Mouse (Mus musculus) lung, postnatal 0 days (tissue): ENCODE measurements at regions not wholly inside any gene's neighbourhood (a gene's known extent, or its start where the extent isn't known, plus 50 kb on each side); places are given as distances from the start of the nearest gene placed in this dataset.
"Not testable (repeated sequence)": the region's sequence is repeated elsewhere in the genome, so short reads cannot be mapped to it uniquely, and the experiment has no call there.

Experiments used
- ATAC-seq: fragments of 200-750 bp; cut with Nextera tagmentation; 2 replicates; pipeline ENCODE4 v1.8.0; 2017; ENCODE audit warnings: moderate library complexity
- DNase-seq: peaks from one replicate; pipeline ENCODE4 v3.0.0-alpha.2; 2016; ENCODE audit warnings: low spot score
- H3K27ac ChIP-seq: fragments of 300-500 bp; sonication (generic); 2 replicates; pipeline ENCODE4 v1.5.1; 2014; ENCODE audit warnings: antibody characterized with exemption, mild to moderate bottlenecking, low read length, mixed read lengths
- H3K27me3 ChIP-seq: fragments of 300-500 bp; sonication (generic); replicated peaks from 2 replicates; pipeline ENCODE4 v1.6.1; 2014; ENCODE audit warnings: low read length, mixed read lengths; ENCODE audit not compliant: insufficient read depth
- H3K36me3 ChIP-seq: fragments of 300-500 bp; sonication (generic); 2 replicates; pipeline ENCODE4 v1.6.1; 2014; ENCODE audit warnings: low read length, mixed read lengths; ENCODE audit not compliant: insufficient read depth
- H3K4me1 ChIP-seq: fragments of 300-500 bp; sonication (generic); 2 replicates; pipeline ENCODE4 v1.6.1; 2014; ENCODE audit warnings: antibody characterized with exemption, low read depth, low read length, mixed read lengths; ENCODE audit not compliant: insufficient read depth
- H3K4me2 ChIP-seq: fragments of 300-500 bp; sonication (generic); replicated peaks from 2 replicates; pipeline ENCODE4 v1.6.1; 2014; ENCODE audit warnings: low read depth, mild to moderate bottlenecking, low read length, moderate library complexity, mixed read lengths
- H3K4me3 ChIP-seq: fragments of 300-500 bp; sonication (generic); 2 replicates; pipeline ENCODE4 v1.5.1; 2014; ENCODE audit warnings: low read depth, low read length
- H3K9ac ChIP-seq: fragments of 300-500 bp; sonication (generic); replicated peaks from 2 replicates; pipeline ENCODE4 v1.6.1; 2014; ENCODE audit warnings: low read depth, mild to moderate bottlenecking
- H3K9me3 ChIP-seq: fragments of 300-500 bp; sonication (generic); 2 replicates; pipeline ENCODE4 v1.6.1; 2016; ENCODE audit warnings: low read length, mixed read lengths
- CTCF ChIP-seq: IDR thresholded peaks from 2 replicates; pipeline ENCODE4 v1.5.1; 2016; ENCODE audit warnings: antibody characterized with exemption, mild to moderate bottlenecking
- EP300 ChIP-seq: IDR thresholded peaks from 2 replicates; pipeline ENCODE4 v1.6.1; 2016; ENCODE audit warnings: antibody characterized with exemption, mild to moderate bottlenecking, control low read depth
- WGBS: fragments of 180-500 bp; shearing (Covaris S2); extraction: QIAGEN DNeasy Blood & Tissue Kit; methylation state at CpG from one replicate; pipeline ENCODE4 v1.1.7; 2014; 5-methylcytosine and 5-hydroxymethylcytosine counted together

DNA sequence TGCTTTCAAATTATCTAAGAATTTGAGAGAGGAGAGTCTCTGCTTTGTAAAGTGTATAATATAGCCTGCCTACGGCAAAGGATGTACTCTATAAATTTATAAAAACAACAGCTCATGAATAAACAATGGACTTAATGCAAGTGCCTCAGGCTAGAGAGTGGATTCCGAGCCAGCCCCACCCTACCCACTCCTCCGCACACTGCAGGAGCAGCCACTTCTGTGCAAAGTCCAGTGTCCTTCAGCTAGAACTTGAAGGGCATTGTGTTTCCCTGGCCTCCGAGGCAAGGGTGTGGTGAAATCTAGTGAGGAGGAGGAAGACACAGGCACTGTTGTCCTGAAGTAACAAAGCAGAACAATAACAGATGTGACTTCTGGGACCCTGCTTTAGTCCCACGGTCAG, 98.4 kb upstream of the Arl4c start:
- H3K9ac ChIP-seq = no peak overlapping the region
- DNase-seq (peak; percentile 70), ATAC-seq (peak; percentile 97)
- TF ChIP-seq EP300 = no peak; the same call in 1 of the 2 replicates
- no peak for TF ChIP-seq CTCF
- no peaks in the 10 kb centered on the region for H3K36me3 ChIP-seq
- H3K4me2 ChIP-seq = no peak overlapping the region
- no peaks in the 10 kb centered on the region for H3K4me1 ChIP-seq
- no peaks in the 10 kb centered on the region for H3K9me3 ChIP-seq
- no peak overlapping the region for H3K4me3 ChIP-seq
- H3K27me3 ChIP-seq = no peaks in the 10 kb centered on the region
- WGBS = 33% methylated on average over 5 of the region's 5 CpGs
- peak overlapping the region; percentile 34; the same call in 1 of the 2 replicates for H3K27ac ChIP-seq

DNA sequence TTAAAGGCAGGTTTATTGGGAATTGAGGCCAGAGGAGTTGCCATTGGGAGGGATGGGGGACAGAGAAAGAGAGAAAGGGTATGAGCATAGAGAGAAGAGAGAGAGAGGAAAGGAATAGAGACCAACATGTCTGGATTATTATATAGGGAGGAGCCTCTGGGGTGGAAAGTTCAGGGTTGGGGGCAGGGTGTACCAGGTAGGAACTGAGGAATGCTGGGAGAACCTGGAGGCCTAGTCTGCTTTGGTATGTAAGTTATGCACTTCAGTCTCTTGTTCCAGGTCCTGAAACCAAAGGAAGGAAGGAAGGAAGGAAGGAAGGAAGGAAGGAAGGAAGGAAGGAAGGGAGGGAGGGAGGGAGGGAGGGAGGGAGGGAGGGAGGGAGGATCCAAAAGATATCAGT, 99.1 kb upstream of the Arl4c start:
- peak; percentile 42; the same call in 1 of the 2 replicates for TF ChIP-seq EP300
- not testable (repeated sequence) for H3K4me1 ChIP-seq, H3K27me3 ChIP-seq, H3K9me3 ChIP-seq, H3K9ac ChIP-seq, H3K36me3 ChIP-seq, H3K4me3 ChIP-seq, H3K4me2 ChIP-seq
- peak; percentile 76 for ATAC-seq
- H3K27ac ChIP-seq = peak overlapping the region; percentile 34; the same call in 1 of the 2 replicates
- DNase-seq = peak; percentile 33

DNA sequence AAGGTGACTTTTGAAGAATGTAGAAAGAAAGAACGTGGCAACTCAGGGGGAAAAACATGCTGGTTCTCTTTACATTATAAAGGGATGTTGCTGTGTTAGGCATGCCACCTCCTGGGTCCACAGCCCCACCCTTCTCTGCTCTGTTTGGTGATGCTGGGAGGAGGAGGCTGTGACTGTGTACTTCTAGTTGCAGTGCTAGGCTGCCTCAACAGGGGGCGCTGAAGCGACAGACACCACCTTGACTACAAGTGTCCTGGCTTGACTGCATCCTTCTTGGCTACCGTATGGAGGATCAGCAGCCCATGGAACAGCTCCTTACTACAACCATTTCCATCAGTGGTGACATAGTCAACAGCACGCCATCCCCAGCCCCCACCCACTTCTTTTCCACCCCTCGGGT, 104.9 kb upstream of the Arl4c start:
- Histone ChIP-seq H3K4me3 (no peak overlapping the region), H3K36me3 (no peaks in the 10 kb centered on the region), H3K4me2 (no peak overlapping the region), H3K27ac (no peak overlapping the region), H3K27me3 (no peaks in the 10 kb centered on the region), H3K4me1 (no peaks in the 10 kb centered on the region), H3K9ac (no peak overlapping the region), H3K9me3 (no peaks in the 10 kb centered on the region)
- TF ChIP-seq CTCF (peak; percentile 58), EP300 (no peak)
- 53% methylated on average over 6 of the region's 6 CpGs for WGBS
- ATAC-seq = no peak
- DNase-seq = no peak

DNA sequence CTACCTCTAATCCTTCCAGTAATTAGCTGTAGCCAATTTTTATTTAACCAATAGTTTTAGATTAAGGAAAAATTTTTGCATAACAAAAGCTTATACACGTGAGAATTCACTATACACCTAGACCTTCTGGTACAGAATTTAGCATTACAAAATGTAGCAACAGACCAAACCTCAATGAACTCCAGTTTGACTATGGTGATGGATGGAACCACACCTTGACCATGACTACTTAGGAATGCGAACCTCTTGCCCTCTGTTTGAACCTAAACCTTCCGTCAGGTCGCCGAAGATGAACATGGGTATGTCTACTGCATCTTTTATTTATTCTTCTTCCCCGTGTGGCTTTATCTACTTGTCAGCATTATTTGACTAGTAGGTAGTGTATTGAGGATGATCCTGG, 105.9 kb upstream of the Arl4c start:
- Histone ChIP-seq H3K27ac (no peak overlapping the region), H3K4me3 (no peak overlapping the region), H3K9ac (no peak overlapping the region), H3K27me3 (no peaks in the 10 kb centered on the region), H3K4me2 (no peak overlapping the region), H3K4me1 (no peaks in the 10 kb centered on the region), H3K9me3 (no peaks in the 10 kb centered on the region), H3K36me3 (no peaks in the 10 kb centered on the region)
- 69% methylated on average over 6 of the region's 6 CpGs for WGBS
- TF ChIP-seq EP300 = no peak
- TF ChIP-seq CTCF = no peak
- ATAC-seq = no peak
- no peak for DNase-seq

DNA sequence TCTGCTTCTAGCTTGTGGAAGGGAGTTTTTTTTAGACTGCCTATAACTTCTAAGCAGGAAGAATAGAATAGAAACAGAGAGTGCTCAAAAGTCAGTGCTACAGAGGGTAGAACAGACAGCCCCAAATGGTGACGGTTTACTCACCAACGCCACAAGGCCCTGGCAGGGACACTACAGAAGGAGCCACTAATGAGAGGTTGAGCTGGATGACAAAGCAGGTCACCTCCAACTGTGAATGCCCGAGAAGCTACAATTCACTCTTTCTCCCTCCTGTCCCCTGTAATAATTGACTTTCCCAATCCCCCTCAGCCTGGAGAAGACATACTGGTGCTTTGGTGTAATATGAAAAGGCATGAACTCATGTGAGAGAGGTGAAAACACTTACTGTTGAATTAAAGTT, 106.5 kb upstream of the Arl4c start:
- ATAC-seq (no peak), DNase-seq (no peak)
- Histone ChIP-seq H3K9me3 (no peaks in the 10 kb centered on the region), H3K36me3 (no peaks in the 10 kb centered on the region), H3K4me1 (no peaks in the 10 kb centered on the region), H3K27me3 (no peaks in the 10 kb centered on the region), H3K4me2 (no peak overlapping the region), H3K9ac (no peak overlapping the region), H3K27ac (no peak overlapping the region), H3K4me3 (no peak overlapping the region)
- 84% methylated on average over 3 of the region's 3 CpGs for WGBS
- TF ChIP-seq EP300 = no peak
- TF ChIP-seq CTCF = no peak

DNA sequence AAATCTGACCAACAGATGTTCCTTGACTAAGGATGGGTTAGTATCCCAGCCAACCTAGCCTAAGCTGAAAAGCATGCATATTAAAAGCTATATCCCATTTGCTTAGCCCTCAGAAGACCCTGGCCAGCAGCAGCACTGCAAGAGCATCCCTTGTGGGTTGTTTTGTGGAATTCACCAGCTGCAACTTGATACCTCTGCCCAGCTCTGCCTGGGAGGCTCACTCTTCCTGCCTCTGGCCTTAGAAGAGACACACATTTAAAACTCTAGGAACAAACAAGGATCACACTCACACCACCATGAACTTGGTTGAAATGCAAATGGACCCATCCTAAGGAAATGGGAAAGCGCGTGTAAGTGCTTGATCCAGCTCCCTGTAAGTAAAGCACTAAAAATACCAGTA, 107.7 kb upstream of the Arl4c start:
- no peak for ATAC-seq
- Histone ChIP-seq H3K9me3 (no peaks in the 10 kb centered on the region), H3K36me3 (no peaks in the 10 kb centered on the region), H3K4me2 (no peak overlapping the region), H3K27me3 (no peaks in the 10 kb centered on the region), H3K4me3 (no peak overlapping the region), H3K27ac (no peak overlapping the region), H3K4me1 (no peaks in the 10 kb centered on the region), H3K9ac (no peak overlapping the region)
- TF ChIP-seq EP300 (no peak), CTCF (no peak)
- WGBS = 57% methylated on average over 2 of the region's 2 CpGs
- no peak for DNase-seq

DNA sequence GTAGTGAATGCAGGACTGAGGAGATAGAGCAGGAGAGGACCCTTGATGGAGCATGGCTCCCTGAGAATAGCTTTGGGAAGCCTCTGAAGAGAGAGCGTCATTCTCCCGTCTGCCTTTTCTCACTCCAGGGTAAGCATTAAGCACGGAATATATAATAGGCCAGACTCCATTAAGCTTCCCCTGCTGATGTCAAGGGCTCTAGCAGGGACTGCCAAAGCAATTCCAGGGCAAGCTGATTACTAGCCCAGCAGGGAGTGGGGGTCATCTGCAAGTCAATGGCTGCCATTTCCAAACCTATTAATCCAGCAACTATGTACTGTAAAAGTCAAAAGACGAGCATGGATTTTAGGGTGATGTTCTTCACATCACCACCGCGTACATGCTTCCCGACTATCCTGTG, 111.2 kb upstream of the Arl4c start:
- DNase-seq (no peak), ATAC-seq (no peak)
- no peaks in the 10 kb centered on the region for H3K27me3 ChIP-seq
- no peak overlapping the region for H3K9ac ChIP-seq
- no peaks in the 10 kb centered on the region for H3K36me3 ChIP-seq
- no peaks in the 10 kb centered on the region for H3K9me3 ChIP-seq
- 80% methylated on average over 7 of the region's 7 CpGs for WGBS
- no peak overlapping the region for H3K4me2 ChIP-seq
- TF ChIP-seq EP300 (no peak), CTCF (no peak)
- no peak overlapping the region for H3K4me3 ChIP-seq
- H3K4me1 ChIP-seq = no peaks in the 10 kb centered on the region
- H3K27ac ChIP-seq = no peak overlapping the region
